In genomic region chr11:108988258-108988657, GRCm38 (mm10) we compare ENCODE assay signal across 26 mouse cellular contexts.
"Had no signal": no experiment of that assay in that cellular context is flagged by ENCODE, and none has a peak within 500 bp of the region (broad histone marks: within the 10 kb centered on the region; RNA-seq: fewer than 3 reads in every experiment).

No protein-coding gene starts in this region.

- H3K9me3 ChIP-seq: embryonic facial prominence, embryonic 10.5 days; embryonic facial prominence, embryonic 12.5 days; embryonic facial prominence, embryonic 13.5 days; embryonic facial prominence, embryonic 15.5 days; forebrain, embryonic 10.5 days; forebrain, embryonic 12.5 days; forebrain, embryonic 13.5 days; forebrain, embryonic 15.5 days; heart, embryonic 10.5 days had no signal

- H3K27me3 ChIP-seq: embryonic facial prominence, embryonic 12.5 days; embryonic facial prominence, embryonic 13.5 days; embryonic facial prominence, embryonic 15.5 days; forebrain, embryonic 12.5 days; forebrain, embryonic 13.5 days; forebrain, embryonic 15.5 days had no signal

- H3K36me3 ChIP-seq: embryonic facial prominence, embryonic 10.5 days; embryonic facial prominence, embryonic 12.5 days; embryonic facial prominence, embryonic 13.5 days; embryonic facial prominence, embryonic 15.5 days; forebrain, embryonic 10.5 days; forebrain, embryonic 12.5 days; forebrain, embryonic 15.5 days; heart, embryonic 10.5 days had no signal

- H3K4me3 ChIP-seq: embryonic facial prominence, embryonic 10.5 days; embryonic facial prominence, embryonic 12.5 days; embryonic facial prominence, embryonic 13.5 days; embryonic facial prominence, embryonic 15.5 days; erythroblast, embryonic 14.5 days; forebrain, embryonic 10.5 days; forebrain, embryonic 12.5 days; forebrain, embryonic 13.5 days; forebrain, embryonic 15.5 days; gastrocnemius, adult 2 months; heart, adult 2 months; heart, embryonic 10.5 days had no signal

- DNase-seq: cerebellum, adult 8-10 months; cerebellum, adult 9-10 months; cerebellum, adult 9-11 months; cerebellum, postnatal 25 days; cerebellum, postnatal 36 days; embryo, embryonic 11 days; forebrain, postnatal 0 days; gastrocnemius, adult 2 months; gastrocnemius, postnatal 10 days; gastrocnemius, postnatal 14 days; gastrocnemius, postnatal 25 days; gastrocnemius, postnatal 36 days; heart, adult 11 months; heart, adult 18-20 months; heart, adult 2 months had no signal

- ATAC-seq: forebrain, embryonic 13.5 days; forebrain, embryonic 14.5 days; forebrain, embryonic 15.5 days; forebrain, postnatal 0 days had no signal

- H3K27ac ChIP-seq: embryonic facial prominence, embryonic 10.5 days; embryonic facial prominence, embryonic 12.5 days; embryonic facial prominence, embryonic 13.5 days; embryonic facial prominence, embryonic 15.5 days; forebrain, embryonic 10.5 days; forebrain, embryonic 12.5 days; forebrain, embryonic 13.5 days; forebrain, embryonic 15.5 days; gastrocnemius, adult 2 months; heart, adult 2 months; heart, embryonic 10.5 days had no signal

- H3K9ac ChIP-seq: embryonic facial prominence, embryonic 12.5 days; embryonic facial prominence, embryonic 13.5 days; embryonic facial prominence, embryonic 15.5 days; forebrain, embryonic 12.5 days; forebrain, embryonic 13.5 days; forebrain, embryonic 15.5 days; forebrain, postnatal 0 days had no signal

- H3K4me2 ChIP-seq: embryonic facial prominence, embryonic 12.5 days; embryonic facial prominence, embryonic 13.5 days; embryonic facial prominence, embryonic 15.5 days; forebrain, embryonic 12.5 days; forebrain, embryonic 13.5 days; forebrain, embryonic 15.5 days had no signal
